Mouse (Mus musculus) heart, embryonic 10.5 days (tissue): Measurements from ENCODE around the gene Spata6. TPM values are rescaled to one million over a fixed set of nuclear protein-coding genes. Genes with fewer than 3 reads are reported as not detected.
A peak's percentile ranks its signal among the peaks of the same experiment; 100 is the strongest.

Experiments
- DNase-seq: peaks from one replicate; pipeline ENCODE4 v3.0.0-alpha.2; 2017; ENCODE audit warnings: low spot score
- H3K27ac ChIP-seq: fragments of 300-500 bp; sonication (generic); 2 replicates; pipeline ENCODE4 v1.5.1; 2016; ENCODE audit warnings: mild to moderate bottlenecking
- H3K27me3 ChIP-seq: fragments of 300-500 bp; sonication (generic); 2 replicates; pipeline ENCODE4 v1.6.1; 2016; ENCODE audit warnings: mild to moderate bottlenecking; ENCODE audit not compliant: poor library complexity, insufficient read depth, severe bottlenecking
- H3K36me3 ChIP-seq: fragments of 300-500 bp; sonication (generic); 2 replicates; pipeline ENCODE4 v1.6.1; 2016; ENCODE audit warnings: mild to moderate bottlenecking, moderate library complexity
- H3K4me1 ChIP-seq: fragments of 300-500 bp; sonication (generic); 2 replicates; pipeline ENCODE4 v1.6.1; 2016; ENCODE audit warnings: mild to moderate bottlenecking
- H3K4me3 ChIP-seq: fragments of 300-500 bp; sonication (generic); 2 replicates; pipeline ENCODE4 v1.5.1; 2016; ENCODE audit warnings: mild to moderate bottlenecking, moderate library complexity
- H3K9me3 ChIP-seq: fragments of 300-500 bp; sonication (generic); 2 replicates; pipeline ENCODE4 v1.6.1; 2016; ENCODE audit warnings: mild to moderate bottlenecking, moderate library complexity
- WGBS: fragments of 180-500 bp; shearing (Covaris S2); methylation state at CpG from one replicate; pipeline ENCODE4 v1.1.7; 2016; 5-methylcytosine and 5-hydroxymethylcytosine counted together
- polyA plus RNA-seq: library from polyadenylated mRNA; unstranded; fragments of >200 nt; fragmentation: Nextera tagmentation; extraction: Ambion mirVana; gene quantifications from 2 replicates; pipeline ENCODE4 v1.2.1, GENCODE M21; 2016

Spata6 gene
- polyA plus RNA-seq = 22.3 and 24.4 TPM in 2 replicates

DNA sequence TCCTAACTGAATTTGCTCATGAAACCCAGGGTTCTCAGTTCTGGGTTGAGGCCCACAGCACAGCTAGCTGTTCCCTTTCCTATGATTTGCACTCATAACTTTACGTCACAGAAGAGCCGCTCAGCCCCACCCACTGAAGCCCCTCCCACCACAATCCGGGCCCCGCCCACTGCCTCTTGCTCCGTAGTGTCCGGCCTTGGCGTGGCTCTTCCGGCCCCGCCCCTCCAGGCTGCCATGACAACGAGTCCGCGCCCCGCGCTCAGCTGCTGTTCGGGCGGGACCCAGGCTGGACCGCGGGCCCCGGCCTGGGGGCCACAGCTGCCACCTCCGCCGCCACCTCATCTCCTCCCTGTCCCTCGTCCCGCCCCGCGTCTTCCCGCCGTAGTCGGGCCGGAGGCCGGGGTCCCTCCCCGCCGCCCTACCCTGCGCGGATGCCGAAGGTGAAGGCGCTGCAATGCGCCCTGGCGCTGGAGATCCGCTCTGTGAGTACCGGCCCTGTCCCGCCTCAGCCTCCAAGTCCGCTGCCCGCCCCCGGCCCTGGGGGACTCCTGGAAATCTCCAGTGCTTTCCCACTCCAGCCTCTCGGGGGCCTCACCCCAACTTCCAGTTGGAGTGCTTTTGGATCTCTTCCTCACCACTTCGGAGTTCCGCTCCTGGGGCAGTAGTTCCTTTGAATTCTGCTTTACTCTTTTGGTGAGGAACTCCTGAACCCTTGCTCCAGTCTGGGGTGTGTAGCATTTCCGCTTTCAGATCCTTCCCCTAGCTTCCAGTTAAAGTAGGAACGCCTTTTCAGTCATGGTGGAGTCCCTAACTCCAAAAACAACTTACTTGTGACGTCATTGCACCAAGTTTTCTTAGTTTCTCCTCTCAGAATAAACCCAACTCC, at the start of gene Spata6:
Spata6 (plus strand) TSS at position 209 of the 886 bp plus-strand sequence.
- under 1% methylated on average over 49 of the region's 50 CpGs for WGBS
- DNase-seq = peak; percentile 95
- no peaks in the 10 kb centered on the region for H3K27me3 ChIP-seq
- no peaks in the 10 kb centered on the region for H3K9me3 ChIP-seq
- no peaks in the 10 kb centered on the region for H3K36me3 ChIP-seq
- H3K4me1 ChIP-seq = peaks cover 9% of the 10 kb centered on the region
- H3K27ac ChIP-seq = peak within 1 kb of the TSS; percentile 88
- H3K4me3 ChIP-seq = peak within 1 kb of the TSS; percentile 98

DNA sequence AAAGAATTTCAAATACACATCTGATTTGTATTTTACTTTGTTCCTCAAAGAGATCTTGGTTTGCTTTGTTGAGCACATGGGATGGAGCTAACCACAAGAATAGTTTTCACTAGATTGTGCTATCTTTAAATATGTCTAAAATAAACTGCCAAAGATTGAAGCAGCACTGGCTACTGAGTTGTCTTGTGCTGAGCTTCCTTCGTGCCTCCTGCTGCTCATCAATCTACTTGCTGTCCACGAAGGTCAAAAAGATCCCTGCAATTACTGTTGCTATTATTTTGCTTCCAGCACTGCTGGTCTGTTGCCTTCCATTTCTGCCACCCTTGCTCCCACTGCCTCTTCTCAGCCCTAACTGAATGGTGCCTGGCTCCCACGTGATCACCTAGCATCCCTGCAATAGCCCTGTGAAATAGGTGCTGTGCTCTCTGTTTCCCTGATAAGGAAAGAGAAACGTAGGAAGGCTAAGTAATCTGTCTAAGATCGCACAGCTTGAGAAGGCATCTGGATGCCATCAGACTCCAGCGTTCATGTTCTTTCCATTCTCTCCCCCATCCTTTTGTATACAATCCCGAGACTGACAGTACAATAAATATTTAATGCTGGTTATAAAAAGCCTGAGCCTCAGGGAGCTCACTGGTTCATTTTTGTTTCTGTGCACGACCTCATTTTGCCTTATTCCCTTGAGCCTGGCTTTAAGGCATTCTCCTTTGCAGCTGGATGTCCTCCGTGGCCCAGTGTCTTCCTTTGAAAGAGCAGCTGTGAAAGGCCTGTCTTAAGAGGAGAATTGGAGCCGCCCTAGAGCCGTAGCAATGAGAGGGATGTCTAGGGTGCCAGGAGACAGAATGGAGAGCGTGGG, 49.0 kb upstream of the Spata6 start:
- 30% methylated on average over 12 of the region's 12 CpGs for WGBS
- H3K27ac ChIP-seq = no peak overlapping the region; the same call in 1 of the 2 replicates

GRCm38 (mm10) chr4:111671440-111671839, 48.3 kb upstream of the Spata6 start:
- H3K27me3 ChIP-seq = no peaks in the 10 kb centered on the region
- 46% methylated on average over 4 of the region's 4 CpGs for WGBS
- no peak overlapping the region; the same call in 1 of the 2 replicates for H3K27ac ChIP-seq
- no peak for DNase-seq
- no peak overlapping the region for H3K4me3 ChIP-seq
- H3K9me3 ChIP-seq = no peaks in the 10 kb centered on the region
- H3K4me1 ChIP-seq = peaks cover 9% of the 10 kb centered on the region
- H3K36me3 ChIP-seq = no peaks in the 10 kb centered on the region

More for the DNA sequence above, 49.0 kb upstream of the Spata6 start:
- DNase-seq = no peak
- no peaks in the 10 kb centered on the region for H3K27me3 ChIP-seq
- H3K4me3 ChIP-seq = no peak overlapping the region
- H3K36me3 ChIP-seq = no peaks in the 10 kb centered on the region
- peaks cover 9% of the 10 kb centered on the region for H3K4me1 ChIP-seq
- H3K9me3 ChIP-seq = no peaks in the 10 kb centered on the region

DNA sequence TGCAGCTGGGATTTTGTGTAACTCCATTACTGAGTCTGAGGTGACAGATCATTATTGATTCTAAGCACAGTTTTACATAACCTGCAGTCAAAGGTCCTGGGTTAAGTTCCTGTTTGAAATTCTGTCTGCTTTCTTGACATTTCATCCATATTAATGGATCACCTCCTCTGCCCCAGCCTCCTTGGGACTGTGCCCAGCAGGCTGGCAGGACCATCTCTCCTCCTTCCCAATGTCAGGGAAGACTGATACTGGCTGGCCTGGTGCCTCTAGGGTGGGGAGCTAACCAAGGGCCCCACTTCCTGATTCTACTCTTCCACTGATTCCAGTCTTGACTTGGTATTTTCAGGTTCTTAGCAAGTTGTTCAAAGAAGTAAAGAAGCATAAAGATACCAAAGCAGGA, 45.9 kb upstream of the Spata6 start:
- Histone ChIP-seq H3K27me3 (no peaks in the 10 kb centered on the region), H3K9me3 (no peaks in the 10 kb centered on the region), H3K4me1 (peaks cover 9% of the 10 kb centered on the region), H3K27ac (no peak overlapping the region), H3K36me3 (no peaks in the 10 kb centered on the region), H3K4me3 (no peak overlapping the region)
- no peak for DNase-seq

GRCm38 (mm10) chr4:111681926-111682325, 37.9 kb upstream of the Spata6 start:
- Histone ChIP-seq H3K27me3 (no peaks in the 10 kb centered on the region), H3K36me3 (no peaks in the 10 kb centered on the region), H3K27ac (no peak overlapping the region), H3K4me3 (no peak overlapping the region), H3K9me3 (no peaks in the 10 kb centered on the region), H3K4me1 (0 out of 2 replicates have a peak, but pooled peaks cover 1% of the 10 kb centered on the region)
- DNase-seq = peak; percentile 35
- WGBS = 86% methylated on average over 5 of the region's 5 CpGs

DNA sequence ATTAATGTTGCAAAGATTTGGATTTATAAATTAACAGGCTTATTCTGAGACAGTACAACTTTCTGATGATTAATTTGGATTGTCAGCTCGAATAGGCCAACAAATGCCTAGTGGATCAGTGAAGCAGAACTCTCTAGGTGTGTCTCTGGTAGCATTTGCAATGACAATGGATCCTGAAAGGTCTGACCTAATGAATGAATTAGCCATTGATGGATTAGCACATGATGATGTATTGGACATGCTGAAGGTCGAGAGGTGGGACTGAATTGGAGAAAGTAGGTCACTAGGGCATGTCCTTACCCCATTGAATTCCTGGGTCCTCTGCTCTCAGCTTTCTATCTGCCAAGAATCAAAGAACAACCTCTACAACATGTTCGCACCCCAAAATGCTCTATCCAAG, 37.0 kb upstream of the Spata6 start:
- Histone ChIP-seq H3K4me3 (no peak overlapping the region), H3K27me3 (no peaks in the 10 kb centered on the region), H3K9me3 (no peaks in the 10 kb centered on the region), H3K27ac (no peak overlapping the region), H3K36me3 (no peaks in the 10 kb centered on the region), H3K4me1 (0 out of 2 replicates have a peak, but pooled peaks cover 3% of the 10 kb centered on the region)
- DNase-seq = no peak
- WGBS = 81% methylated on average over 3 of the region's 3 CpGs

DNA sequence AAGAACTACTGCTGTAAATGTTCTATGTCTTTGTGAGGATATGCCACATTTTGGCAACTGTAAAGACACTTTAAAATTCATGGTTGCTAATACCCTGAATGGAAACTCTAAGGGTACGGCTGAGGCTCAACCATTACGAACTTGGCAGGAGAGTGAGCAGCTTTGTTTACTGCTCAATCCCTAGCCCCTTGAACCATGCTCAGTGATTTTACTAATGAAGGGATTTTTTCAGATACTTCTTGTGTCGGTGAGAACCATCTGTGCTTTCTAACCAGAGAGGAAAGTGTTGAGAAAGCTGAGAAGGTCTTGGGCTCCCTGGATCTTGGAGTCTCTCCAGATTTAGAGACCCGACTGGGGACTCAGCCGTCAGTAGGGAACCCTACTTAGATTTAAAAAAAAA, 35.9 kb upstream of the Spata6 start:
- WGBS = 78% methylated on average over 5 of the region's 5 CpGs

DNA sequence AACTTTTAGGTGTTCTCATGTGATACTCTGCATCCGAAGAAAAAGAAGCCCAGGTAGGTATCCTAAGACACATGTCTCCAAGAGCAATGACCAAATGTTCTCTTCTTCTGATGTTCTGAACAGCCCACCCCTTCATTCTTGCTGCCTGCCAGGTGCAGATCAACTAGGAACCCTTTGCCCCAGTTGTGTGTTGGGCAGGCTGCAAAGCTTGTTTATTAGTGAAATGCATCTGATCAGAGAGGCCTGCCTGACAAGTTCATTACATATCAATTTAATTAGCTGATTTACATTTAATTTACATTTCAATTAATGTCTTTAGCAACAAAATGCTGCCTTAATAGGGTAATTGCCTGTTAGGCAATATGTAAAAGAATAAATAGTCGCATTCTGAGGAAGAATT, 33.8 kb upstream of the Spata6 start:
- Histone ChIP-seq H3K36me3 (no peaks in the 10 kb centered on the region), H3K9me3 (no peaks in the 10 kb centered on the region), H3K4me1 (0 out of 2 replicates have a peak, but pooled peaks cover 3% of the 10 kb centered on the region), H3K27ac (no peak overlapping the region), H3K27me3 (no peaks in the 10 kb centered on the region), H3K4me3 (no peak overlapping the region)
- DNase-seq = no peak
- WGBS = 82% methylated on average over 2 of the region's 2 CpGs

More for the DNA sequence above, 35.9 kb upstream of the Spata6 start:
- DNase-seq = no peak
- Histone ChIP-seq H3K4me1 (0 out of 2 replicates have a peak, but pooled peaks cover 3% of the 10 kb centered on the region), H3K27ac (no peak overlapping the region), H3K9me3 (no peaks in the 10 kb centered on the region), H3K36me3 (no peaks in the 10 kb centered on the region), H3K27me3 (no peaks in the 10 kb centered on the region), H3K4me3 (no peak overlapping the region)

DNA sequence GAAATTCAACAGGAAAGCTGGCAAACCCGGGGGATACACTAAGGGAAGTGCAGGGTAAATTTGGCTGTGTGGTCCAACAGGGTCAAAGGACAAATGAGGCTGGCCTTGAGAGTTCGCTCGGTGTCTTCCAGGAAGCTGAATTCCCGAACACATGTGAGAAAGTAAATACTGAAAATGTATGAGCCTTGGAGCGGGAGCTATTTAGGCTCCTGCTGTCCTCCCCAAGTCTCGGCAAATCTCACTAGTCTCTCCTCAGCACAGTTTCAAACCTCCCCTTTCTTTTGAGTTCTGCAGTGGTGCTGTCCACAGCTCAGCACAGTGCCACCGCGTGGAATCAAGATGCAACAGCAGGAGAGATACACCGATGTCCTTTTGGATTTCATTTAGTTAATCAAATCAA, 32.8 kb upstream of the Spata6 start:
- no peaks in the 10 kb centered on the region for H3K36me3 ChIP-seq
- peak overlapping the region; percentile 45 for H3K4me3 ChIP-seq
- H3K9me3 ChIP-seq = no peaks in the 10 kb centered on the region
- 0 out of 2 replicates have a peak, but pooled peaks cover 3% of the 10 kb centered on the region for H3K4me1 ChIP-seq
- H3K27me3 ChIP-seq = no peaks in the 10 kb centered on the region
- DNase-seq = peak; percentile 81
- no peak overlapping the region for H3K27ac ChIP-seq
- 8% methylated on average over 9 of the region's 9 CpGs for WGBS

GRCm38 (mm10) chr4:111687613-111688012, 32.2 kb upstream of the Spata6 start:
- Histone ChIP-seq H3K27ac (no peak overlapping the region; the same call in 1 of the 2 replicates), H3K4me1 (0 out of 2 replicates have a peak, but pooled peaks cover 3% of the 10 kb centered on the region), H3K9me3 (no peaks in the 10 kb centered on the region), H3K27me3 (no peaks in the 10 kb centered on the region), H3K4me3 (peak overlapping the region; percentile 45), H3K36me3 (no peaks in the 10 kb centered on the region)
- 11% methylated on average over 6 of the region's 6 CpGs for WGBS
- peak; percentile 80 for DNase-seq

DNA sequence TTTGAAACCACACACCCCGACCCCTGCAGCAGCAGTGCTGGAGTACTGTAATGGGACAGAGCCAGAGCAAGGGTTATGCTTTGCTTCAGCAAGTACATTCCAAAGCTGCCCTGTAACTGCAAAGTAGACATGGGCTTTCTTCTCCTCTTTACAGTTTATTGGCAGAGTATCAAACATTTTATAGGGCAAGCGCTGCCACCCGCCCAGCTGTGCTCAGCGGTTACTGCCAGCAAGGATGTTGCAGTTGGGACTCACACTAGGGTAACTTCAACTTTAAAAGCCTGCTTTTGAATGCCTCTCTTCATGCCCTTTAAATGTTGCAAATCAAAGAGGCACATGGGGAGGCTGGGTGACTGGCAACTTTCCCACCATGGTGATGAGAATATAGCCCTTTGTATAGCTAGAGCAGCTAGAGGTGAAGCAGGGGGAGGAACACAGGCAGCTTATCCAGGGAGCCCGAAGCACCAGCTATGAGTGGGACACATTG, 28.7 kb upstream of the Spata6 start:
- Histone ChIP-seq H3K27me3 (no peaks in the 10 kb centered on the region), H3K4me3 (no peak overlapping the region), H3K4me1 (0 out of 2 replicates have a peak, but pooled peaks cover 3% of the 10 kb centered on the region), H3K27ac (no peak overlapping the region), H3K36me3 (no peaks in the 10 kb centered on the region), H3K9me3 (no peaks in the 10 kb centered on the region)
- no peak for DNase-seq
- 81% methylated on average over 5 of the region's 5 CpGs for WGBS

- WGBS = 32% methylated on average over 1 of the region's 1 CpGs
- no peak for DNase-seq
These were observed 18.4 kb upstream of the Spata6 start for GRCm38 (mm10) chr4:111701381-111701780.

More at GRCm38 (mm10) chr4:111701381-111701780, 18.4 kb upstream of the Spata6 start:
- no peak overlapping the region for H3K27ac ChIP-seq
- peaks cover 5% of the 10 kb centered on the region; the same call in 1 of the 2 replicates for H3K4me1 ChIP-seq
- H3K36me3 ChIP-seq = no peaks in the 10 kb centered on the region
- H3K27me3 ChIP-seq = no peaks in the 10 kb centered on the region
- no peak overlapping the region for H3K4me3 ChIP-seq
- no peaks in the 10 kb centered on the region for H3K9me3 ChIP-seq
